Mouse (Mus musculus) heart, postnatal 36 days (tissue): Measurements from ENCODE around the gene Trmt1. TPM values are rescaled to one million over a fixed set of nuclear protein-coding genes. Genes with fewer than 3 reads are reported as not detected.

ENCODE experiments used
- DNase-seq, 2 experiments: peaks; one replicate each; pipeline ENCODE4 v3.0.0; 2021 to 2022
- intact Hi-C: fragments of 180-260 bp; cut with DNase I; formaldehyde crosslinking; loops from one replicate; pipeline ENCODE4 v1.15.1; 2025
- total RNA-seq, 2 experiments: library from RNA; stranded (reverse); gene quantifications; 2 replicates each; pipeline ENCODE4 v1.2.3; 2021

Trmt1 gene
- total RNA-seq, 2 experiments from 2014 or later: 36.1 to 39.2 TPM

GRCm38 (mm10) chr8:84687003-84687704 is 1.0 kb downstream of the Trmt1 start:
- intact Hi-C loops: loop anchor here (2.0 kb wide), 2 partner anchors 22 to 48 kb away; no protein-coding TSS in a partner anchor

GRCm38 (mm10) chr8:84687705-84688100 is 1.6 kb downstream of the Trmt1 start, which contains the start of gene Nacc1:
Gene Nacc1 (minus strand): TSS chr8:84687862.
- intact Hi-C loops: loop anchor here (2.0 kb wide), 2 partner anchors 23 to 49 kb away; no protein-coding TSS in a partner anchor
- DNase-seq: peak; percentile 86 to 87

More at GRCm38 (mm10) chr8:84687003-84687704, 1.0 kb downstream of the Trmt1 start:
- DNase-seq: no peak

GRCm38 (mm10) chr8:84689091-84689915 is 3.2 kb downstream of the Trmt1 start:
- intact Hi-C loops: no loop called here
- DNase-seq: peak; percentile 88 to 90

GRCm38 (mm10) chr8:84693332-84693731 is 7.2 kb downstream of the Trmt1 start:
- intact Hi-C loops: no loop called here
- no peak for DNase-seq

GRCm38 (mm10) chr8:84695140-84695539 is 9.0 kb downstream of the Trmt1 start:
- intact Hi-C loops: no loop called here
- no peak for DNase-seq

- DNase-seq: no peak
- intact Hi-C loops: loop anchor here (2.0 kb wide), 2 partner anchors 33 to 59 kb away; no protein-coding TSS in a partner anchor
Observed at GRCm38 (mm10) chr8:84697166-84698130, 11.3 kb downstream of the Trmt1 start.

GRCm38 (mm10) chr8:84698288-84698687 is 12.2 kb downstream of the Trmt1 start:
- no peak for DNase-seq
- intact Hi-C loops: loop anchor here (2.0 kb wide), 2 partner anchors 33 to 59 kb away; no protein-coding TSS in a partner anchor

GRCm38 (mm10) chr8:84698929-84699401 is 12.9 kb downstream of the Trmt1 start:
- DNase-seq: peak; percentile 77 to 84
- intact Hi-C loops: loop anchor here (2.0 kb wide), 2 partner anchors 34 to 60 kb away; no protein-coding TSS in a partner anchor

- intact Hi-C loops: loop anchor here (2.0 kb wide), 2 partner anchors 35 to 61 kb away; no protein-coding TSS in a partner anchor
Observed at GRCm38 (mm10) chr8:84699861-84700322, 13.8 kb downstream of the Trmt1 start.

GRCm38 (mm10) chr8:84700526-84700925 is 14.4 kb downstream of the Trmt1 start:
- DNase-seq: no peak
- intact Hi-C loops: no loop called here

More at GRCm38 (mm10) chr8:84699861-84700322, 13.8 kb downstream of the Trmt1 start:
- DNase-seq: peak; percentile 74

GRCm38 (mm10) chr8:84700941-84701911 is 15.1 kb downstream of the Trmt1 start, which contains the start of gene Lyl1:
Gene Lyl1 (plus strand): TSS chr8:84701457.
- intact Hi-C loops: no loop called here

GRCm38 (mm10) chr8:84702561-84702960 is 16.5 kb downstream of the Trmt1 start:
- DNase-seq: no peak
- intact Hi-C loops: no loop called here

More at GRCm38 (mm10) chr8:84700941-84701911, 15.1 kb downstream of the Trmt1 start, which contains the start of gene Lyl1:
- DNase-seq: peak; percentile 79

GRCm38 (mm10) chr8:84702963-84703465 is 16.9 kb downstream of the Trmt1 start:
- intact Hi-C loops: no loop called here
- DNase-seq: no peak

- intact Hi-C loops: no loop called here
- no peak for DNase-seq
Observed at GRCm38 (mm10) chr8:84703466-84704249, 17.6 kb downstream of the Trmt1 start.

- peak; percentile 89 to 92 for DNase-seq
- intact Hi-C loops: no loop called here
Observed at GRCm38 (mm10) chr8:84704356-84704755, 18.2 kb downstream of the Trmt1 start.

- peak; percentile 44 to 68 for DNase-seq
Observed at GRCm38 (mm10) chr8:84704867-84705831, 19.0 kb downstream of the Trmt1 start.

More at GRCm38 (mm10) chr8:84704867-84705831, 19.0 kb downstream of the Trmt1 start:
- intact Hi-C loops: loop anchor here (5.0 kb wide), 1 partner anchor 113 kb away; no protein-coding TSS in a partner anchor
